Mouse (Mus musculus) CH12F3 (cell line): ENCODE measurements around the gene Pde4d.

Experiments used
- in situ Hi-C: fragments of 300-500 bp; cut with MboI; formaldehyde crosslinking; loops from 2 replicates; pipeline ENCODE4 v1.14.3; 2020; ENCODE audit warnings: low sequenced_read_pairs

The Pde4d gene

DNA sequence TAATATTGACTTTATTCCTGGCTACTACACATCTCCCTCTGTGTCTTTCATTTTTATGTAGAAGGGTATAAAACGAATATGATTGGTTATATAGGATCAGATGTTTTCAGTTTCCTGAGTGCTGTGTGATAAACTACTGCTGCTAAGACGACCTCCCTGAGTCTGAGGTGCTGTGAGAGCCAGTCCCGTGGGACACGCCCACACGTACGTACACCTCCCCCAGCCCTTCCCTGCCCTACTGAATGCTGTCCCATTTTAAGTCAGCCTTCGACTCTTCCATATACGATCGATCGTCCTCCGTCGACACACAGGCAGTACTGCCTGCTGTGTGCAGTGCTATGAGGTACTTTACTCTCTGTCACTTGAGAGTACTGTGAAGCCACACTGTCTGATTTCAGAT lies 1473.0 kb downstream of the Pde4d start:
- in situ Hi-C loops = no loop called here

DNA sequence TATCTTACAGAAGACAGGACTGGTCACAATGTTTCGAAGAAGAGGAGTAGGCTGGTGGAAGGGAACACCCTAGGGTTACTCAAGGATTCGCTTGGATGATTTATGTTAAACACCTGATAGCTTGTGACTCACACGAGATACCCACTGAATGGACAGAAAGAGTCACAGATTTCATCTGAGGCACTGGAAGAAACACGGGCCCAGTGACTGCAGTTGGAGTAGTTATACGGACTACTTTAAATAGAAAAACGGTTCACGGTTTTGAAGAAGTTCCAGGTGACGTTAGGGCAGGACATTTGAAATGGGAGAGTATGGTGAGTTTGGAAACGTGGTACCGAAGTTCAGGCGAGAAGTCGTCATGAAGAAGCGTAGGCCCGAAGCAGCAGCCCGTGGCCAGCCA lies 1475.0 kb downstream of the Pde4d start:
- in situ Hi-C loops = no loop called here

DNA sequence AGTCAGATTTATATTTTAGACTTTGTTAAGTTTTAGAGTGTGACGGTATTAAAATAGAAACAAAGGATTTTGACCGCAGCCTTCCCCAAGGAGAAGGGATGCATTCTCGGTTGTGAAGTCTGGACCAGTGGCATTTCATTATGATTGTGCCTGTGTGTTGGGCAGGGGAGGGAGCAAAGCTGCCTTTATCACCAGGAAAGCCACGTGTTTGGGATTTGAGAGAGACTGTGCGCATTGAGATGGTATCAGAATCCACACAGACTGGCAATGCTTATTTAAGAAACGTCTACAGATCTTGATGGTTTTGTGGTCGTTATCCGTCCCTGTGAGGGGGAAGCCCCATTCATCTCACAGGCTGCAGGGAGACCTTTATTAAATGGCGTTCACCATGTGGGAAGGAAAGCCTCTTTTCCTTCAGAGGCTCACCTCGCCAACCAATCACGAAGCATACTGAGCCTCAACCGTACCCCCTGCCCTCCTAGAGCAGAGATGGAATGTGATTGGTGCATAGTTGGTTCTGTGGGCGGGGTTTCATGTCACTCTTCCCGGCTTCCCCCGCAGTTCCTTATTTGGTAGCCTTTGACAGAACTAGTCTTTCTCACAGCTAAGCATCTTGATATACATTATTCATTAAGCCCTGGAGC lies 1476.7 kb downstream of the Pde4d start:
- in situ Hi-C loops = no loop called here

DNA sequence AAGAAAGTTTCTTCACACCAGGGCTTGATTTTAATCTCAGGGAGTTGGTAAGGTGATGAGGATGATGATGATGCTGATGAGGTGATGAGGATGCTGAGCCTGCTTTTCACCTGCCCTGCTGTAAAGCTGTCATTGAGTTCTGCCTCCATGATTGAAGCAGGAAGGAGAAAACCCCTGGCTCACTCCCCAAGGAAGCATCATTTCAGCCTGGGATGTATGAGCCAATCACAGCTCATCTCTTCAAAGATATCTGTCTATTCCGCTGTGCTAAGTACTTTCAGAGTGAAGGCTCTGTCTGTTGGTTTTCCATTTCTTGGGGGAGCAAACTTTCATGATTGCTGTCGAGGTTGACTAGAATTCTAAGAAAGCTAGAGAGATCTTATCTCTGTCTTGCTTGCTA lies 1478.0 kb downstream of the Pde4d start:
- in situ Hi-C loops = no loop called here

DNA sequence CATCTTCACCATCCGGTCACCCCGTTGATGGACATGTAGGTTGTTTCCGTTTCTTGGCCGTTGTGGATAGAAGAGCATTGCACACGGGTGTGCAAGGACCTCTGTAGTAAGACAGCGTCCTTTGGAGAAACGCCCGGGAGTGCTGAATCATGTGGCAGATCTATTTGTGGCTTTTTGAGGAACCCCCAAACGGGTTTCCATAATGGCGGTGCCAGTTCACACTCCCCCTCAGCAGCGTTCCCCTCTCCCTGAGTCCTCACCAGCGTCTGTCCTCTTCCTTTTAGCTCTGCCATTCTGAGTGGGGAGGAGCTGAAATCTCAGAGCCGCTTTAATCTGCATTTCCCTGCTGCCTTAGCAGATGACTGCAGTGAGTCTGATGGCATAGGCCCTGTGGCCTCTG lies 1482.9 kb downstream of the Pde4d start:
- in situ Hi-C loops = no loop called here

DNA sequence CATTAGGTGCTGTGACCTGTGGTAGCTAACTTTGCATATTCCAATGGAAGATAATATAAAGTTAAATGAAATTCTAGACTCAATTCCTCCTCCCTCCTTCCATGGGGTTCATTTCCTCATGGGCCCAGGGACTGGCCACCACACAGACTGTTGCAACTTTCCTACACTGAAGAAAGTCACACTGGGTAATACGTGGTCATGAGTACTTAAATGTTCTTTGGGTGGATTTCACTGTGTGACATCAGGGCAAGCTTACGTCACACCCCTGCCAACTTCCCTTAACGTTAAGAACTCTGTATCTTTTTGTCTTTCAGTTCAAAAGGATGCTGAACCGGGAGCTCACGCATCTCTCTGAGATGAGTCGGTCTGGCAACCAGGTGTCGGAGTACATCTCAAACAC lies 1483.8 kb downstream of the Pde4d start:
- in situ Hi-C loops = no loop called here

DNA sequence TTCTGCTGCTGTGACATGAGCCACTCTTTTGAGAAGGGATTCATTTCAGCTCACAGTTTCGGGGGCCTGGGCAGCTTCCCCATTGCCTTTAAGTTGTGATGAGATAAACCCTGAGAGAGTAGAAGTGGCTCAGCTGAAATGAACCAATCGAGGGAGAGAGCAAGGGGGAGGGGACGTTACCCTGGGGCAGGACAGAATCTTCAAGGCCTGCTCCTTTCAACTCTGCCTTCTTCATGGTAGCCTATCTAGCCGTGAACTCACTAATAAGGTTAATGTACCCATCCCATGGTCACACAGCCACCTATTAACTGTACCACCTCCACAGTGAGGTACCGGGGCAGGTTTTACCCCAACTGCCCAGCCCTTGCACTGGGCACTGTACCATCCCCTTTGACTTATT lies 1487.1 kb downstream of the Pde4d start:
- in situ Hi-C loops = no loop called here

DNA sequence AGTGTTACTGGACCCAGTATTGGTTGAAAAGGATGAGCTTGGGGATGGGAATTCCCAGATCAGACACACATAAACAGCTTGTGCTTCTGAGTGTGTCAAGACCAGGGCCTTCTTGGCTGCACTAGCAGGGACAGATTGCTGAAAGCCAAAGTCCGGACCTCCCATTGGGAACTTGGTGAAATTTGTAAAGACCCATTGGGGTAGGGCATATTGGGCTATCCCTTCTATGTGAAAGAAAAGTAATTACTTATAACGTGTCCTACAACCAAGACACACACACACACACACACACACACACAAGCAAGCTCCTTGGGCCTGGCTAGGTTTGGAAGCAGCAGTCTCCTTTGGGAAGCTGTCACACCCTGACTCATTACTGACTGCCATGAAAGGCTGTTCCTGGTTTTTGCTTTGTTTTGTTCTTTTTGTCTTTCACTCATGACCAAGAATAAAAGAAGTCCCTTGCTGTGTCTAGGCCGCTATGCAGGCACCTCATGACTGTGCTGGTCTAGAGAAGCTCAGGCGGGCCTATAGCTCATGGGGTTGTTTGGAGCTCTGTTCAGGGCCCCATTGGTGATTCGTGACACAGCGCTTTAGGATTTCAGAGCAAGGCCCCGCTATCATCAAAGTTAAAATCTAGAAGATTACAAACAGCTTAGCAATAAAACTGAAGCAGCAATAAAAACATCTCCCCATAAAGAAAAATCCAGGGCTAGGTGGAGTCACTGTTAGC lies 1495.2 kb downstream of the Pde4d start:
- in situ Hi-C loops = no loop called here

DNA sequence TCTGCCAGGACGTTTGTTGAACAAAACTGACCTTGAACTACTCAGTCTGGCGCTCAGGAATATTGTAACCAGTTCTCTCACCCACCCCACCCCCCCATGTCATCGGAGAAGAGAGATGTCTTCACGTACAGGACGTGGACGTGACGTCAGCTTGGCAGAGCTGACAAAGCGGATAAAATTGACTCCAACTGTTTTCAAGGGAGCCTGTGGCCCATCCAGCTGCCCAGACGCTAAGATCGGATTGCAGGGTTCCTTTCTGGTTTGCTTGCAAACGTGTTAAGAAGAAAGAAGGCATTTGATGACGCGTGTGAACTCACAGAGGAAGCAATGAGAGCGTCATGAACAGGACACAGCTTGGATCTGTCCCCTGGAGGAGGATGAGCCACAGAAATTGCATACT lies 1501.7 kb downstream of the Pde4d start:
- in situ Hi-C loops = no loop called here

DNA sequence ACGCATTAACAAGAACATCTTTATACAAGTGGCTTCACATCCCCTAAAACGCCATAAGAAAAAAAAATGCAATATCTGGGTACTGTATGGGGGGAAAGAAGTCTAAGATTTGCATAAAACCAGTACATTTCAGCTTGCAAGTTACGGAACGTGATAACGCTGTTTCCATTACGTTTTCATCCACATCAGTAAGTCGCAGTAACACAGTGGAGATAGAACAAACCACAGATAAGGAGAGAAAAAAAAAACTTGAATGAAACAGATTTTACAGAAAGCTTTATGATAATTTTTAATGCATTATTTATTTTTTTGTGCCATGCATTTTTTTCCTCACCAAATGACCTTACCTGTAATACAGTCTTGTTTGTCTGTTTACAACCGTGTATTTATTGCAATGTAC lies 1504.4 kb downstream of the Pde4d start:
- in situ Hi-C loops = no loop called here

DNA sequence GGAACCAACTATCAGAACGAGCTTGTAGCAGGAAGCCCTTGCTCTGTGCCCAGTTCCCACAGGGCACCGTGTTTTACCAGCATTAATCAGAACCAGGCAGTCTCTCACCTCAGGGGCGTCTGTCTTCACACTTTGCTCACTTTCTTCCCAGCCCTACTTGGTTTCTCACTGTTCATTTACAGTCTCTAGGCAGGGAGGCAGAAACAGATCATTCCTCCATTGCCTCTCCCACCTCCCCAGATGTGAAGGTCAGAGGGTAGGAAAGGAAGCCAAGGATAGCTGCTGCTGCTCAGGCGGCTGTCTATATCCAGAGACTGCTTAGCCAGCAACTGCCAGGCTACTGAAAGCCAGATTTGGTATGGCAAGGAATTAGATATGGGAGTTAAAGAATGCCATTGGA lies 1508.2 kb downstream of the Pde4d start:
- in situ Hi-C loops = no loop called here

DNA sequence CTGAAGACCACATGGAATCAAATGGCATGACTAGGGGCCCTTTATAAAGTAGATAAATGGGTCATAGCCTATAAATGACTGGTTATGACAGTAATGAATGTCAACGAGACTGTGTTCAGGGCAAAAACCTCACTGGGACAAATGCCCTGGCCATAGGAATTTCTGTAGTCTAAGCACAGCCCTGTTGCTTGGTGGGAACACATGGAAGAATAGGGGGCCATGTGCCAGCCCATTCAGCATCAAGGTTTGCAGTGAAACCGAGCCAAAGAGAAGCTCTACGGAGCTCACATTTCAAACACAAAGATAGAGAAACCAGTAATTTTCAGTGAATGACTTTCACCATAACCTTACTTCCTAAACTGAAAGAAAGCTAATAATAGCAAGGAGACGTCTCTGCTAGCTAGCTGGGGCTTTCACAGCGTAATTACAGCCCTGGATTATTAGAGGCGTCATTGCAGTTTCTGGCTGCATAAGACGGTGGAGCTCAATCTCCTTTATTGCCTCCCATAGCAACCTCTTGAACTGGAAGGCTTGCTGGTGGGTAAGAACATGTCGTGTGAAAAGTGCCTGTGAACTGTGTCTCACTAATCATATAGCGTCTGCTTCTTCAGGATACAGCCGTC lies 1533.2 kb downstream of the Pde4d start:
- in situ Hi-C loops = no loop called here

DNA sequence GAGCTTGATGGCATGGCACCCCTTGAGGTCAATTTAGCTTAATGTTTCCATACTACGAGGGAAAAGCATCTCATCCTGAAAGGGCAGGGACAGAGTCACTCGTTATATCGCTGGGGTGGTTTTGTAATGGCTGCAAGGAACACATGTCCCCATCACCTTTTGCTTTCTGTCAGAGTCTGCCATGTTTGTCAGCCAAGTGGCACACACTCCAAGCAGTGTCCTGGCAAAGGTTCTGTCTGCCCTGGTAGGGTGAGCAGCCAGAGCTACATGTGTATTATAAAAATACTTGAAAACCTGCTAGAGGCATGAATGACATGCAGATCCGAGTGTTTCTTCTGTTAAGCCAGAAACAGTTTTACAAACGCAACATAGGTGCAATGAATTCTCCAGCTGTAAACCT lies 1535.7 kb downstream of the Pde4d start:
- in situ Hi-C loops = no loop called here

DNA sequence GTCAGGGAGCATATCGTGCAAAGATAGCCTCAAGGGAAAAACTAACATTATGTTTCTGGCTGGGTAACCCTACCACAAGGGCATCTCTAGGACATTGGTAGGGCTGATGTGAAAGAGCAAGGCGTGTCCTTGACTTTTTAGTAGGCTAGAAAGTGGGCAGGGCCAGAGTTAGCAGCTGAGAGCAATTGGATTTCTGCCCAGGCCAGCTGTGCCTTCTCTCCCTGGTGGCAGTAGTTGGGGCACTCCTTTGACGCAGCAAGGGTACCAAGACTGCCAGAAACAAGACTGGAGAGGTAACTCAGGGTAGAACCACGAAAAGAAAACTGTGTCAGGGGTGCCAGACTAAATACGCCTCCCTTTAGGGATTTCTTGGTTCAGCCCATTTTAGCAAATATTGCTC lies 1536.1 kb downstream of the Pde4d start:
- in situ Hi-C loops = no loop called here

DNA sequence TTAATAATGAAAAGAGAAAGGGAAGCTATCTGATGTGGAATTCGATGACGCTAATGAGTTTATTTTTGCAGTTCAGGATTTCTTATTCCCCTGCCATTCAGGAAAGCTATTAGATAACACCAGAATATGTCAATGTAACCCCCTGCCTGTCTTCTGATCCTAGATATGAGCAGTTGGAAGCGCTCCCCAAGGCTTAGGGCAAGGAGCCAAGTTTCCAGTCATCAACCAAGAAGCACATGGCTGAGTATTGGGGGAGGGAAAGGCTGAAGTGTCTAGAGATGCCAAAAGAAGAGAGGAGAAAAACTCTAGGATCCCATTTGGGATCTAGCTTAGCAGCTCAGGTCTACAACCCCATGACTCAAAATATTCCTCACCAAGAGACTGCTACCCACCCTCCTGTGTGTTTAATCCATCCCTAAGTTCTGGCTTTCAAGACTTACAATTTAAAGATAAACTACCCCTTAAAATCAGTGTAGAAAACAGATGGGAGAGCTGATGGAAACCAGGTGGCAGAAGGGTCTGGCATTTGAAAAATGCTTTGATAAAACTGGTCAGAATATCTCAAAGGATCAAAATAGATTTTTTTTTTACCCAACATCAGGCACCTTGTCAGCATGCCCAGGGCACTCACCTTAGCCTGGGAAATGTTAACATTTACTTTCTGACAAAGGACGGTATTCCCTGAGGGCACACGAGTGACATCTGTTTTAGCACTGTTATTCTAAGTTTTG lies 1543.2 kb downstream of the Pde4d start:
- in situ Hi-C loops = no loop called here

DNA sequence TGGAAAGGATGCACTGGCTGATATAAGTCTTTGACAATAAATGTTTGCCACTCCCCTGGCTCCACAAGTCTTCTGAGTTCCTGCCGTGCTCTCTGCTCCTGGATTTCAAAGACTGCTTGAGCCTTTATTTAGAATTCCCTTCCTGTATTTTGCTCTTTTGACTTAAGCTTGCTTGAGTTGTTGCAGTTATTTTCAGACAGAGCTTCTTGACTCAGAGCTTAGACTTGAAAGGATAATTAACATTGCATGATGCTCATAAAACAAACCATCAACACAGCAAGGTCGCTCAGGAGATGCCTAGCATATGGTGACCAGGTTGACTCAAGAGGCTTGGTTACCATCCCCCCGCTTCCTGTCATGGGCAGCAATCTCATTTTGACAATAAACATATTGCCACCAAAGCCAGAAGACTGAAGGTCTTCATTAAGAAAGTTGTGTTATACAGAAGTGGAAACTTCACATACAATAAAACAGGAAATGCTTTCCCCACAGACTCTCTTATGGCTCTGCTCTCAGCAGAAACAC lies 1544.6 kb downstream of the Pde4d start:
- in situ Hi-C loops = no loop called here

DNA sequence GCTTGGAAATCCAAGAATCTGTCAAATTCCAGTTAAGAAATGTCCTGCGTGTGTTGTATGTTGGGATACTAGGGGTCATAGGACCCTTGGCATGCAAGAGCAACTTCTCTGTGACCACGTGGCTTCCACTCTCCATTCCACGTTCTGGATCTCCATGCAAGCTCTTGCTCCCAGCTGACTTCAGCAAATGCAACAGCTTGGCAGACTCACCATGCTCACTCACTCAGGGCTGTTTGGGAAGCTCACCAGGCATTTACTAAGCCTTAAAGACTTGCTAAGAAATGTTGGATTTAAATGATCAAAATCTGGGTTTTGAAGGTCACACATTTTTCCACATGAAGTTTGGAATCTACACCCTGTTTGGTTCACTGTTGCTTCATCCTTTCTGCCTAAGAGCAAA lies 1552.3 kb downstream of the Pde4d start:
- in situ Hi-C loops = no loop called here
